Mouse (Mus musculus): ENCODE measurements around the gene Zscan5b. TPM values are rescaled to one million over a fixed set of nuclear protein-coding genes. Genes with fewer than 3 reads are reported as not detected.
"Not testable (repeated sequence)": the region's sequence is repeated elsewhere in the genome, so short reads cannot be mapped to it uniquely, and the experiment has no call there.

Zscan5b gene
- not detected for total RNA-seq (2021)
- long read RNA-seq, experiment 1: 0 reads
- long read RNA-seq, experiment 2: 0 reads

- no peak for DNase-seq
Measured at GRCm38 (mm10) chr7:6221978-6222377, at the start of gene Zscan5b. Gene Zscan5b (plus strand): TSS chr7:6222278.

- peak in 1 of 2 experiments; percentile 47 for DNase-seq
Measured at GRCm38 (mm10) chr7:6172674-6173244, 49.3 kb upstream of the Zscan5b start.

GRCm38 (mm10) chr7:6173872-6174271 lies 48.2 kb upstream of the Zscan5b start:
- DNase-seq: no peak

GRCm38 (mm10) chr7:6174365-6174987 lies 47.6 kb upstream of the Zscan5b start:
- not testable (repeated sequence) for DNase-seq

- DNase-seq: no peak
Measured at GRCm38 (mm10) chr7:6179013-6179412, 43.1 kb upstream of the Zscan5b start.

GRCm38 (mm10) chr7:6182882-6183281 lies 39.2 kb upstream of the Zscan5b start:
- DNase-seq: no peak

GRCm38 (mm10) chr7:6183802-6184201 lies 38.3 kb upstream of the Zscan5b start:
- DNase-seq: no peak

GRCm38 (mm10) chr7:6184521-6184920 lies 37.6 kb upstream of the Zscan5b start:
- DNase-seq: peak in 1 of 2 experiments; percentile 24

- DNase-seq: no peak
Measured at GRCm38 (mm10) chr7:6185391-6185790, 36.7 kb upstream of the Zscan5b start.

- no peak for DNase-seq
Measured at GRCm38 (mm10) chr7:6186176-6186575, 35.9 kb upstream of the Zscan5b start.

GRCm38 (mm10) chr7:6186756-6187155 lies 35.3 kb upstream of the Zscan5b start:
- no peak for DNase-seq

GRCm38 (mm10) chr7:6189542-6189941 lies 32.5 kb upstream of the Zscan5b start:
- no peak for DNase-seq

GRCm38 (mm10) chr7:6191376-6191775 lies 30.7 kb upstream of the Zscan5b start:
- peak; percentile 59 to 92 for DNase-seq

GRCm38 (mm10) chr7:6194129-6194528 lies 27.9 kb upstream of the Zscan5b start:
- DNase-seq: peak; percentile 28 to 76

GRCm38 (mm10) chr7:6195777-6196176 lies 26.3 kb upstream of the Zscan5b start:
- no peak for DNase-seq

- no peak for DNase-seq
Measured at GRCm38 (mm10) chr7:6196790-6197189, 25.3 kb upstream of the Zscan5b start, which contains the start of gene Galp. Gene Galp (plus strand): TSS chr7:6197090.

GRCm38 (mm10) chr7:6204200-6204599 lies 17.9 kb upstream of the Zscan5b start:
- no peak for DNase-seq

GRCm38 (mm10) chr7:6213144-6213543 lies 8.9 kb upstream of the Zscan5b start:
- peak; percentile 13 to 35 for DNase-seq

- DNase-seq: not testable (repeated sequence)
Measured at GRCm38 (mm10) chr7:6214691-6215090, 7.4 kb upstream of the Zscan5b start.

GRCm38 (mm10) chr7:6220147-6220546 lies 1.9 kb upstream of the Zscan5b start:
- DNase-seq: no peak

- DNase-seq: not testable (repeated sequence)
Measured at GRCm38 (mm10) chr7:6228491-6228890, 6.4 kb downstream of the Zscan5b start.

- DNase-seq: no peak
Measured at GRCm38 (mm10) chr7:6239787-6240186, 17.7 kb downstream of the Zscan5b start.

GRCm38 (mm10) chr7:6240841-6241425 lies 18.9 kb downstream of the Zscan5b start:
- DNase-seq: peak; percentile 18 to 52

All from heart, adult 18-20 months (tissue).